Mouse (Mus musculus) erythroblast, embryonic 14.5 days (primary cell): ENCODE data around the gene Chd1l.

Experiments used
- GATA1 ChIP-seq: IDR thresholded peaks from 2 replicates; pipeline ENCODE4 v1.6.1; 2012; ENCODE audit warnings: low read length, inconsistent platforms, mixed read lengths
- TAL1 ChIP-seq: IDR thresholded peaks from 3 replicates; pipeline ENCODE4 v1.6.1; 2012; ENCODE audit warnings: low read length, inconsistent platforms, mixed read lengths

DNA sequence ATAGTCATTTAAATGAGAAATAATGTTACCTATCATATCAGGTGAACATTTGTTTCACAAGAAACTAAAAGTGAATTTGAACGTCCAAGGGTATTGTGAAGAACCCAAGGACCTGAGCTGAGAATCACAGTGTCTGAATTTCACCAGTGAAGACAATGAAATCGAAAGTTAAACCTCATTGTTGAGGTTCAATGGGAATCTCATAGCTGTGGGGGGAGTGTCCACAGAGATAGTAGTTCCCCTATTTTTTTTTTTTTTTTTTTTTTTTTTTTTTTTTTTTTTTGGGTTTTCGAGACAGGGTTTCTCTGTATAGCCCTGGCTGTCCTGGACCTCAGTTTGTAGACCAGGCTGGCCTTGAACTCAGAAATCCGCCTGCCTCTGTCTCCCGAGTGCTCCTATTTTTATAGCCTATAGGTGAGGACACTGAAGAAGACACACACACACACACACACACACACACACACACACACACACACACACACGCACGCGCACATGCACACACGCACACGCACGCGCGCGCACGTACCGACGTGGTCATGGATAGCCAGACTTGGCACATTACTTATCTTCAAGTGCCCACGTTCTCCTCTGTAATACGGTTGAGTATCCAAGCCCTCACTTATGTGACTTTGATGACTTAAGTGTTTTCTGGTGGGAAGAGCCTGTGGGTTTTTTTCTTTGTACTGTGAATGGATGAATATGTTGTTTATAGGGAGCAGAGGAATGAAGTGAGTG lies 7.3 kb upstream of the Chd1l start:
- TF ChIP-seq GATA1 (no peak), TAL1 (no peak)
